Mouse (Mus musculus) urinary bladder, postnatal 14 days (tissue): Measurements from ENCODE around the gene Olfr168.
"Not testable (repeated sequence)": the region's sequence is repeated elsewhere in the genome, so short reads cannot be mapped to it uniquely, and the experiment has no call there.

Source experiments
- DNase-seq: peaks from one replicate; pipeline ENCODE4 v3.0.0; 2021; ENCODE audit warnings: low spot score

The Olfr168 gene

GRCm38 (mm10) chr16:19535455-19535854, at the start of gene Olfr168:
TSS of gene Olfr168 (minus strand) at chr16:19535555.
- no peak for DNase-seq

- DNase-seq, result not testable (repeated sequence)
These were observed 36.4 kb upstream of the Olfr168 start, which contains the start of gene Olfr169 for GRCm38 (mm10) chr16:19571709-19572108. TSS of gene Olfr169 (minus strand) at chr16:19571809.

- DNase-seq, result not testable (repeated sequence)
These were observed 18.1 kb upstream of the Olfr168 start for GRCm38 (mm10) chr16:19553429-19553828.

- not testable (repeated sequence) for DNase-seq
These were observed 16.9 kb upstream of the Olfr168 start for GRCm38 (mm10) chr16:19552246-19552645.

DNA sequence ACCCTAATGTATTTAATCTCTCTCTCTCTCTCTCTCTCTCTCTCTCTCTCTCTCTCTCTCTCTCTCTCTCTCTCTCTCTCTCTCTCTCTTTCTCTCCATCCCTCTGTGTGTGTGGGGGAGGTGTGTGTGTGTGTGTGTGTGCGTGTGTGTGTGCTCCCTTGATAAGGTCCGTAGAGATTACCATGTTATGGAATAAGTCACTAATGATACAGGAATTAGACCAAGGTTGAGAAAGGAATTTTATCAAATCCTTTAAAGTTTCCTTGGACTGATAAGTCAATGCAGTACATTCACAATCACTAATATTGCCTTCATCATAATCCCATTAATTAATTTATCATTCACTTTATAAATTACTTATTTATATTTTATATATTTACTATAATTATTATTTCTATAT, 13.2 kb downstream of the Olfr168 start, which contains the start of gene Olfr167:
Olfr167 (minus strand) TSS at position 101 of the 400 bp plus-strand sequence.
- DNase-seq, result no peak

DNA sequence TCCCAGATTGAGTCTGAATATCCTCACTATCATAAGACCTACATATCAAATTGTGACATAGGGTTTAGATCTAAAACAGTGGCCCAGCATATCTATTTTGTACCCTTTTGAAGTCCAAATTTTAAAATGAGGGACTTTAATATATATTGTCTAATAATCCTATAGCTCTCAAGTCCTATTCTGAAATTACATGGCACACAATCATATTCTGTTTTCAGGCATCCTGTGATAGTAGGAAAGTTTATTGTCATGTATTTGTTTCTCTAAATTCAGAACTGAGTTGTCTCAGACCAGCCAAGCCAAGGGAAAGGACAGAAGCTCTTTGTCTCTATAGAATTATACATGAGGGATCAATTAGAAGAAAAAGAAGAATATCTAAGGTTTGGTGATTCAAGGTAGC, 52.0 kb downstream of the Olfr168 start, which contains the start of gene Olfr166:
Olfr166 (plus strand) TSS at position 301 of the 400 bp plus-strand sequence.
- no peak for DNase-seq
